8 mouse cellular contexts compared by ENCODE assay signal in the genomic region with DNA sequence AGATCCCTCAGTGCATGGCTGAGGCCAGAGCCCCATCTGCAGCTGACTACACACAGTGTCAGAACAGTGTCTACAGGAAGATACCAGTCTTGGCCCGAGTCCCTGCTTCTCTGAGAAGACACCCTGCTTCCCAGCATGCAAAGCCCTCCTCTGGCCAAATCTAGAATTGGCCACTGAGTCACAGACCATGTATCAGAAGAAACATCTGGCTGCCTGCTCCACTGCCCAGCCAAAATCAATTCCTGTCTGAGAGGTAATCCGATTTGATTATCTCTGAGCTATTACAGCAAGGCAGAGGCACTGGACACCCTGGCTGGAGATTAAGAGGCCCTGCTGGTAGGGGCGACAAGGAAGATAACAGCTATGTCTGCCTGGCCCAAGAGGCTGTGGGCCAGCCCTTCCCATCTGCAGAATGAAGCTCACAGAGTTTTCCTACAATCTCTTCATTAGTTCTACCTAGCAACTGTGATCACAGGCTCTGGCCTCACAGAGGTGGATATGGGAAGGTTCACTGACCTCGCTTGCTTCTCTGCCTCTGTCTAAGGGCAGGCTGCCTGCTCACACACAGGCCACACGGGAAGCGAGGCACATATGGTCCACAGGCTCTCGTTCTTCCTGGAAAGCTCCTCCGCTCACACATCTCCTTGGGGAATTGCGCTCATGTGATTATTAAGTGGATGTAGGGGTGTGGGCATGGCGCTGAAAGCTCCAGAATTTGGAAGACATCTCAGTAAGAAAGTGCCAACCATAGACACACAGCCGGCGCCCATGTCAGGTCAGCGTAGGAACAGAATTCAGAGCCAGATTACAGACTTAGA.
DNase-seq lines count a peak whose midpoint lies in the region; ATAC-seq lines count a peak whose summit lies in the region.
"Had no signal": no experiment of that assay in that cellular context is flagged by ENCODE, and none has a peak within 500 bp of the region (broad histone marks: within the 10 kb centered on the region; RNA-seq: fewer than 3 reads in every experiment).

No protein-coding gene starts in this region.

- no peak overlapping the region for H3K4me2 ChIP-seq in liver, embryonic 16.5 days (ENCODE audit: low read depth, low read length)
- H3K4me2 ChIP-seq in limb, embryonic 12.5 days, result no peak overlapping the region

- H3K4me3 ChIP-seq in liver, embryonic 16.5 days (ENCODE audit: low read depth, low read length), result no peak overlapping the region
- no peak overlapping the region for H3K4me3 ChIP-seq in limb, embryonic 12.5 days (replicated peaks)
- H3K4me3 ChIP-seq: left cerebral cortex, adult 2 months had no signal

- H3K9me3 ChIP-seq in liver, embryonic 16.5 days (replicated peaks; ENCODE audit: control insufficient read depth, low read length), result no peaks in the 10 kb centered on the region
- no peaks in the 10 kb centered on the region for H3K9me3 ChIP-seq in limb, embryonic 12.5 days

- ATAC-seq in liver, embryonic 16.5 days (ENCODE audit: low read depth), result 0 out of 2 replicates have a peak, but pooled peaks have one; percentile 13
- ATAC-seq in limb, embryonic 12.5 days (ENCODE audit: insufficient number of reproducible peaks, insufficient read depth, low FRiP score, low TSS enrichment, low read depth), result no peak

- no peak overlapping the region for H3K27ac ChIP-seq in liver, embryonic 16.5 days (ENCODE audit: low read length)
- 0 out of 2 replicates have a peak overlapping the region, but pooled peaks have one; percentile 23 for H3K27ac ChIP-seq in limb, embryonic 12.5 days
- H3K27ac ChIP-seq: left cerebral cortex, adult 2 months had no signal

- no peaks in the 10 kb centered on the region for H3K4me1 ChIP-seq in liver, embryonic 16.5 days (ENCODE audit: control insufficient read depth, low read depth, low read length)
- H3K4me1 ChIP-seq in limb, embryonic 12.5 days (replicated peaks), result peaks cover 49% of the 10 kb centered on the region

- H3K27me3 ChIP-seq in liver, embryonic 16.5 days (ENCODE audit: control insufficient read depth, insufficient read depth, low read depth, low read length), result no peaks in the 10 kb centered on the region
- H3K27me3 ChIP-seq in limb, embryonic 12.5 days, result no peaks in the 10 kb centered on the region; the same call in 1 of the 2 replicates

- no peak overlapping the region for H3K9ac ChIP-seq in liver, embryonic 16.5 days (ENCODE audit: low read depth, low read length)
- no peak overlapping the region for H3K9ac ChIP-seq in limb, embryonic 12.5 days (replicated peaks)

- WGBS in liver, embryonic 16.5 days (ENCODE audit: insufficient replicate concordance), result 64% methylated on average over 13 of the region's 13 CpGs
- 47% methylated on average over 13 of the region's 13 CpGs for WGBS in limb, embryonic 12.5 days

- DNase-seq in liver, result no peak
- peak; percentile 23 to 37 for DNase-seq in heart, adult 9 months (ENCODE audit: low spot score in 2 of 2)
- peak; percentile 11 for DNase-seq in skeletal muscle tissue, adult 2 months (ENCODE audit: low read depth, low spot score)
- no peak for DNase-seq in ovary, postnatal 10 days (ENCODE audit: low spot score)
- no peak for DNase-seq in natural killer cell, adult 2 months (ENCODE audit: low spot score in 2 of 2)

- no peaks in the 10 kb centered on the region for H3K36me3 ChIP-seq in liver, embryonic 16.5 days (ENCODE audit: control insufficient read depth, insufficient read depth)
- H3K36me3 ChIP-seq in limb, embryonic 12.5 days, result no peaks in the 10 kb centered on the region

Comparison
In these comparisons a context has a peak if more than half of its experiments do, and no peak if none do; other contexts are left out.
1. DNase-seq: peak in heart, adult 9 months (2 of 2) and skeletal muscle tissue, adult 2 months (single experiment); none in liver (single experiment), ovary, postnatal 10 days (single experiment) and natural killer cell, adult 2 months (0 of 2).